Mouse (Mus musculus) Muller cell, postnatal 12 days (primary cell): ENCODE results near the gene Chkb.

ENCODE experiments used
- DNase-seq: peaks from one replicate; pipeline ENCODE4 v3.0.0-alpha.2; 2015; ENCODE audit errors: inconsistent ontology term

Chkb gene

GRCm38 (mm10) chr15:89429352-89430221 is at the start of gene Chkb, which contains the start of the genes C730034F03Rik and Gm44502:
Gene Chkb (minus strand): TSS chr15:89429908.
Gene C730034F03Rik (plus strand): TSS chr15:89429589.
Gene Gm44502 (minus strand): TSS chr15:89429696.
- DNase-seq: peak; percentile 96

GRCm38 (mm10) chr15:89478622-89479021 is 48.9 kb upstream of the Chkb start:
- no peak for DNase-seq

- no peak for DNase-seq
These were observed 48.1 kb upstream of the Chkb start for GRCm38 (mm10) chr15:89477806-89478205.

- no peak for DNase-seq
These were observed 47.4 kb upstream of the Chkb start, which contains the start of gene Arsa for GRCm38 (mm10) chr15:89477091-89477491. Gene Arsa (minus strand): TSS chr15:89477425.

GRCm38 (mm10) chr15:89476475-89476815 is 46.7 kb upstream of the Chkb start:
- DNase-seq: no peak

- peak; percentile 93 for DNase-seq
These were observed 46.1 kb upstream of the Chkb start for GRCm38 (mm10) chr15:89475611-89476474.

GRCm38 (mm10) chr15:89475293-89475600 is 45.5 kb upstream of the Chkb start:
- DNase-seq: no peak

DNA sequence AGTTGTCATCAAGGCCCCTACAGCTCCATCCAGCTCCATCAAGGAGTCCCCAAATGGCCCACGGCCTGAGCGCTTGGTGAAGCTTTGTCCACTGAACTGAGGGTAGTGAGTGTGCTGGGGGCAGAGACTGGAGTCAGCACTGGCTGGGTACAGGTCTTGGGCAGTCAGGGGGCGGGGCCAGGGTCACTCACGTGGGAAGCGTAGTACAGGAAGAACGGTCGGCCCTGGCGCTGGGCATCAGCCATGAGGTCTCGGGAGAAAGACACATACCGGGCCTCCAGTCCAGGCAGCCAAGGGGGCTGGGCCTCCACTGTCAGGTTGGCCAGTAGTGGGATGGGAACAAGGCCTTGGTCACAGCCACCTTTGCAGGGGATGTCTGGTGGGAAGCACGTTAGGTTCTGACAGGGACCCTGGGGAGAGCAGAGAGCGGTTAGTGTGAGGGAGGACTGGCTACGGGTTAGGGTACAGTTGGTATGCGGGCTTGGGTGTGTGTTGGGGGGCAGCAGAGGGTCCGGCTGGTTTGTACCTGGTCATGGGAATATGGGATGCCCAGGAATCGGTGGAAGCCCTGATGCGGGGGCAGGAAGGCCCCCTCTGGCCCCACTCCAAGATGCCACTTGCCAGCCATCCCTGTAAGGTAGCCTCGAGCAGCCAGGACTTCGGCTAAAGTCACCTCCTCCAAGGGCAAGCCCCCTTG is 45.0 kb upstream of the Chkb start:
- DNase-seq: no peak

DNA sequence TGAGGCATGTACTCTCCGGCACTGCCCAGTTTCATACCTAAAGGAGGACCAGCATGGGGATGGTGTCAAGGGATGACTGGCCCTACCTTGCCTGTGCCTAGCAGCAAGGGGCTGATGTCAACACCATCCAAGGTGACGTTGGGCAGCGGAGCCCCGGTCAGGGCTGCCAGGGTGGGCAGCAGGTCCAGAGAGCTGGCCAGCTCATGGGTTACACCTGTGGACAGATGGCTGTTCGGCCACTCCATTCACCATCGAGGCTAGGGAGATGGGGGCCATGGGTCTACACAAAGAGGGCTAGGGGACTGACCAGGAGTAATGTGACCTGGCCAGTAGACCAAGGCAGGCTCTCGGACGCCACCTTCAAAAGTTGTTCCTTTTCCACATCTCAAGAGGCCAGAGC is 44.2 kb upstream of the Chkb start:
- DNase-seq: no peak

- DNase-seq: no peak
These were observed 43.7 kb upstream of the Chkb start for GRCm38 (mm10) chr15:89473370-89473769.

- no peak for DNase-seq
These were observed 41.8 kb upstream of the Chkb start for GRCm38 (mm10) chr15:89471476-89471875.

DNA sequence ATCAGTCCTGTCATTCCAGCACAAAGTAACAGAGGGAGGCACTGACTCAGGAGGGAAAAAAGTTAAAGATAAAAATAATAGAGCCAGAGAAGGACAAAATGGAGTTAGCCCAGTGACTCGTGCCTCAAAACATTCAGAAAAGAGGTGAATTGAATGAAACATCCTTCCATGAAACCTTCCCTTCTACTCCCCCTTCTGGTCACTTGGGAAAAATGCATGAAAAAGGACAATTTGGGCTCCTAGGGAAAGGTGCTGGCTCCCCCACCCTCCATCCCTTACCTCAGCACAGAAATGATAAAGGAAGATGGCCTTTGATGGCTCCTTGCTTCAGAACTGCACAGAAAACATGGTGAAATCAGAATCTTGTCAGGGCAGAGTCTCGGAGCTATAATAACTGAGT is 38.9 kb upstream of the Chkb start:
- DNase-seq: peak; percentile 40

- no peak for DNase-seq
These were observed 35.3 kb upstream of the Chkb start for GRCm38 (mm10) chr15:89465052-89465451.

GRCm38 (mm10) chr15:89463334-89464235 is 33.9 kb upstream of the Chkb start:
- no peak for DNase-seq

DNA sequence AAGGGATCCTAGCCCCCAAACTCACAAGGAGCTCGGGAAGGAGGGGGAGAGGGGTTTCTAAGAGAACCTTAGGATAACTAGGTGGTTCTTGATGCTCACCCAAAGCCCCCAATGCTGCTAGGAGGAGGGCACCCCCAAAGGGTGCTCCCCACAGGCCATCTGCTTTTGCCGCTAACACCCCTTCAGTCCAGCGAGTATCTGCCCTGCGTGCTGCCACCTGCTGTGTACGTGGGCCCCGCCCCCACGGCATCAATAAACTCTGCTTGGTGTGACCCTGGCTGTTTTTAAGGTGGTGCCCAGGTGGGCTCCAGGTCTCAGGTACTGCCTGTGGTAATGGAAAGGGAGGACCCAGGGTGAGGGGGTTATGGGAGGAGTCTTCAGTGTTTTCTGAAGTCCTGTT is 32.5 kb upstream of the Chkb start:
- DNase-seq: no peak

DNA sequence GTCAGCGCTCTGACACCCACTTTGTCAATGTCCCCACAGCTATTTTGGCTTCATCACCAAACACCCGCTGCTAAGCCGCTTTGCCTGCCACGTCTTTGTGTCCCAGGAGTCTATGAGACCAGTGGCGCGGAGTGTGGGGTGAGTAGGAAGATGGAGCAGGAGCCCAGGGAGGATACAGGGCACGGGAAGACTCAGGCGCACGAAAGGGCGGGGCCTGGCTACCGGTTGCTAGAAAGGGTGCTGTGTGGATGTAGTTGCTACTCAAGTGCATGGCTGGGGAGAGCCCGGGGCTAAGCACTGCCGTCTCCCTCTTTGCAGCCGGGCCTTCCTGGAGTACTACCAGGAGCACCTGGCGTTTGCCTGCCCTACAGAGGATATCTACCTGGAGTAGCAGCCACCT is 31.6 kb upstream of the Chkb start:
- no peak for DNase-seq

GRCm38 (mm10) chr15:89460298-89460697 is 30.6 kb upstream of the Chkb start:
- DNase-seq: no peak

- DNase-seq: no peak
These were observed 30.1 kb upstream of the Chkb start for GRCm38 (mm10) chr15:89459821-89460220.

GRCm38 (mm10) chr15:89458942-89459341 is 29.2 kb upstream of the Chkb start:
- DNase-seq: no peak

GRCm38 (mm10) chr15:89455642-89456041 is 25.9 kb upstream of the Chkb start:
- DNase-seq: no peak

GRCm38 (mm10) chr15:89454857-89455256 is 25.1 kb upstream of the Chkb start:
- DNase-seq: no peak
